Mouse (Mus musculus) spleen, adult 2 months (tissue): ENCODE measurements around the gene Nup35. TPM values are rescaled to one million over a fixed set of nuclear protein-coding genes. Genes with fewer than 3 reads are reported as not detected.

Experiments
- DNase-seq, 2 experiments: peaks; one replicate each; pipeline versions ENCODE4 v3.0.0 to v3.0.0-alpha.2; 2012 to 2021; ENCODE audit warnings: low spot score in 2 of 2, low read depth in 1 of 2
- H3K27ac ChIP-seq: fragments of 200-500 bp; 2 replicates; pipeline ENCODE4 v1.5.1; 2012; ENCODE audit warnings: low read length, inconsistent platforms; ENCODE audit not compliant: insufficient read depth
- H3K27me3 ChIP-seq: fragments of 200-500 bp; 2 replicates; pipeline ENCODE4 v1.6.1; 2012; ENCODE audit warnings: mild to moderate bottlenecking, moderate library complexity, low read length, inconsistent platforms; ENCODE audit not compliant: control insufficient read depth, insufficient read depth
- H3K36me3 ChIP-seq: fragments of 200-500 bp; 2 replicates; pipeline ENCODE4 v1.6.1; 2012; ENCODE audit warnings: mild to moderate bottlenecking, low read length, inconsistent platforms; ENCODE audit not compliant: control insufficient read depth, insufficient read depth
- H3K4me1 ChIP-seq: fragments of 200-500 bp; 2 replicates; pipeline ENCODE4 v1.6.1; 2011; ENCODE audit warnings: inconsistent platforms; ENCODE audit not compliant: control insufficient read depth, insufficient read depth, insufficient read length
- H3K4me3 ChIP-seq: fragments of 200-500 bp; 2 replicates; pipeline ENCODE4 v1.5.1; 2011; ENCODE audit warnings: mild to moderate bottlenecking, inconsistent platforms; ENCODE audit not compliant: insufficient read depth, insufficient read length; ENCODE audit errors: extremely low read depth
- CTCF ChIP-seq: fragments of 200-500 bp; IDR thresholded peaks from 2 replicates; pipeline ENCODE4 v1.5.1; 2011; ENCODE audit warnings: mild to moderate bottlenecking, inconsistent platforms; ENCODE audit not compliant: insufficient read depth, insufficient read length, insufficient replicate concordance; ENCODE audit errors: extremely low read depth
- POLR2A ChIP-seq: fragments of 200-500 bp; IDR thresholded peaks from 2 replicates; pipeline ENCODE4 v1.6.1; 2011; ENCODE audit warnings: low read depth, low read length, inconsistent platforms
- WGBS: fragments of 180-500 bp; shearing (Covaris S2); methylation state at CpG from one replicate; pipeline ENCODE4 v1.1.7; 2018; 5-methylcytosine and 5-hydroxymethylcytosine counted together
- polyA plus RNA-seq: library from polyadenylated mRNA; depleted of rRNA; stranded (reverse); fragments of >200 nt; gene quantifications from 2 replicates; pipeline ENCODE4 v1.2.3, GENCODE M21; 2012; rRNA removed

The Nup35 gene
- polyA plus RNA-seq, 1 experiment, result 15.6 TPM

DNA sequence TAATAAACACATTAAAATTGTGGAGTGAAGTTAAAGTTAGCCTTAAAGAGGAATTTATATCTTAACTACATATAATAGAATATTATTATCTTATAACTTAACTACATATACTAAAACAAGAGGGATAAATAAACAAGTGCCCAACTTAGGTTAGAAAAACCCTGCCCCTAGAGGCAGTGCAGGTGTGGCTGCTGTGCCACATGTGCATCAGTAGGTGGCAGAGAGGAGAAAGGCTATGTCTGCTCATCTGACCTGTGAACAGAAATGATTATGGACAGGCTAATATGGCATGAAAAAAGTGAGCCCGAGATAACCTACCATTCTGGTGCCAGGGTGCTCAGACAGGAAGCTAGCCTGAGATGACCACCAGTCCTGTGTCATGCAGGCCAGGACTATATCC is 90.4 kb downstream of the Nup35 start:
- no peaks in the 10 kb centered on the region for H3K36me3 ChIP-seq
- no peaks in the 10 kb centered on the region for H3K4me1 ChIP-seq
- TF ChIP-seq POLR2A (no peak), CTCF (no peak)
- no peaks in the 10 kb centered on the region for H3K27me3 ChIP-seq
- no peak for DNase-seq
- H3K27ac ChIP-seq, result no peak overlapping the region
- no peak overlapping the region for H3K4me3 ChIP-seq
- WGBS, result 77% methylated on average over 1 of the region's 1 CpGs

Other genes with a start within 250 kb of the Nup35 start
- gene Frzb, start 169.6 kb upstream of the Nup35 start, polyA plus RNA-seq, result 8.9 and 13.6 TPM in 2 replicates
- gene Nckap1, start 35.9 kb upstream of the Nup35 start, polyA plus RNA-seq, result 4.0 and 4.7 TPM in 2 replicates
- gene Dusp19, start 191 bp upstream of the Nup35 start, polyA plus RNA-seq, result 1.9 and 2.2 TPM in 2 replicates